Mouse (Mus musculus) heart, embryonic 12.5 days (tissue): ENCODE measurements around the gene Inafm1. TPM values are rescaled to one million over a fixed set of nuclear protein-coding genes. Genes with fewer than 3 reads are reported as not detected.
A peak's percentile ranks its signal among the peaks of the same experiment; 100 is the strongest.
"Not testable (repeated sequence)": the region's sequence is repeated elsewhere in the genome, so short reads cannot be mapped to it uniquely, and the experiment has no call there.

Source experiments
- ATAC-seq: fragments of 200-750 bp; cut with Nextera tagmentation; 2 replicates; pipeline ENCODE4 v1.8.0; 2017; ENCODE audit warnings: moderate TSS enrichment, moderate library complexity; ENCODE audit not compliant: insufficient number of reproducible peaks, low FRiP score
- H3K27ac ChIP-seq: fragments of 300-500 bp; sonication (generic); 2 replicates; pipeline ENCODE4 v1.5.1; 2016; ENCODE audit warnings: mild to moderate bottlenecking, moderate library complexity; ENCODE audit not compliant: poor library complexity, severe bottlenecking
- H3K27me3 ChIP-seq: fragments of 300-500 bp; sonication (generic); replicated peaks from 2 replicates; pipeline ENCODE4 v1.6.1; 2016; ENCODE audit warnings: mild to moderate bottlenecking, moderate library complexity
- H3K36me3 ChIP-seq: fragments of 300-500 bp; sonication (generic); 2 replicates; pipeline ENCODE4 v1.6.1; 2016; ENCODE audit warnings: mild to moderate bottlenecking, moderate library complexity
- H3K4me1 ChIP-seq: fragments of 300-500 bp; sonication (generic); replicated peaks from 2 replicates; pipeline ENCODE4 v1.6.1; 2016; ENCODE audit warnings: mild to moderate bottlenecking
- H3K4me2 ChIP-seq: fragments of 300-500 bp; sonication (generic); 2 replicates; pipeline ENCODE4 v1.6.1; 2016; ENCODE audit warnings: mild to moderate bottlenecking, moderate library complexity
- H3K4me3 ChIP-seq: fragments of 300-500 bp; sonication (generic); 2 replicates; pipeline ENCODE4 v1.5.1; 2016; ENCODE audit warnings: mild to moderate bottlenecking
- H3K9ac ChIP-seq: fragments of 300-500 bp; sonication (generic); 2 replicates; pipeline ENCODE4 v1.6.1; 2016; ENCODE audit warnings: mild to moderate bottlenecking, moderate library complexity
- H3K9me3 ChIP-seq: fragments of 300-500 bp; sonication (generic); replicated peaks from 2 replicates; pipeline ENCODE4 v1.6.1; 2016; ENCODE audit warnings: mild to moderate bottlenecking, moderate library complexity
- WGBS: fragments of 180-500 bp; shearing (Covaris S2); methylation state at CpG from one replicate; pipeline ENCODE4 v1.1.7; 2016; 5-methylcytosine and 5-hydroxymethylcytosine counted together
- polyA plus RNA-seq: library from polyadenylated mRNA; unstranded; fragments of >200 nt; fragmentation: Nextera tagmentation; extraction: Ambion mirVana; gene quantifications from 2 replicates; pipeline ENCODE4 v1.2.1, GENCODE M21; 2016

Gene Inafm1
- polyA plus RNA-seq, 1 experiment from 2014 or later, result 12.1 TPM

- no peak for ATAC-seq
- H3K4me1 ChIP-seq, result peaks cover 55% of the 10 kb centered on the region
- peak overlapping the region; percentile 98 for H3K4me2 ChIP-seq
- no peaks in the 10 kb centered on the region for H3K36me3 ChIP-seq
- 2% methylated on average over 31 of the region's 31 CpGs for WGBS
- H3K9ac ChIP-seq, result peak overlapping the region; percentile 96
- no peaks in the 10 kb centered on the region for H3K9me3 ChIP-seq
- no peaks in the 10 kb centered on the region for H3K27me3 ChIP-seq
- peak overlapping the region; percentile 76 for H3K4me3 ChIP-seq
- peak overlapping the region; percentile 100; the same call in 1 of the 2 replicates for H3K27ac ChIP-seq
These were observed 37.4 kb upstream of the Inafm1 start for GRCm38 (mm10) chr7:16310521-16311452.

- no peaks in the 10 kb centered on the region for H3K27me3 ChIP-seq
- ATAC-seq, result peak; percentile 66
- peak overlapping the region; percentile 76 for H3K4me3 ChIP-seq
- H3K27ac ChIP-seq, result peak overlapping the region; percentile 58
- under 1% methylated on average over 35 of the region's 56 CpGs for WGBS
- peak overlapping the region; percentile 98 for H3K4me2 ChIP-seq
- no peaks in the 10 kb centered on the region for H3K9me3 ChIP-seq
- H3K36me3 ChIP-seq, result no peaks in the 10 kb centered on the region
- H3K4me1 ChIP-seq, result peaks cover 55% of the 10 kb centered on the region
- H3K9ac ChIP-seq, result peak overlapping the region; percentile 96
These were observed 36.7 kb upstream of the Inafm1 start for GRCm38 (mm10) chr7:16310020-16310520.

GRCm38 (mm10) chr7:16309318-16310019 lies 36.1 kb upstream of the Inafm1 start:
- H3K9me3 ChIP-seq, result no peaks in the 10 kb centered on the region
- peak; percentile 76 for ATAC-seq
- H3K4me3 ChIP-seq, result peak overlapping the region; percentile 76
- peaks cover 51% of the 10 kb centered on the region for H3K4me1 ChIP-seq
- H3K36me3 ChIP-seq, result no peaks in the 10 kb centered on the region
- peak overlapping the region; percentile 96 for H3K9ac ChIP-seq
- WGBS, result under 1% methylated on average over 61 of the region's 61 CpGs
- peak overlapping the region; percentile 98 for H3K4me2 ChIP-seq
- peak overlapping the region; percentile 58 for H3K27ac ChIP-seq
- H3K27me3 ChIP-seq, result no peaks in the 10 kb centered on the region

- ATAC-seq, result no peak
- 42% methylated on average over 16 of the region's 16 CpGs for WGBS
- peaks cover 46% of the 10 kb centered on the region for H3K4me1 ChIP-seq
These were observed 35.3 kb upstream of the Inafm1 start for GRCm38 (mm10) chr7:16308555-16309317.

GRCm38 (mm10) chr7:16308093-16308492 lies 34.7 kb upstream of the Inafm1 start, which contains the start of gene Bbc3:
Bbc3 (plus strand) TSS chr7:16308393.
- peaks cover 43% of the 10 kb centered on the region for H3K4me1 ChIP-seq
- not testable (repeated sequence) for H3K27me3 ChIP-seq, H3K36me3 ChIP-seq, ATAC-seq, H3K9me3 ChIP-seq
- H3K4me3 ChIP-seq, result peak within 1 kb of the TSS; percentile 76
- H3K9ac ChIP-seq, result peak within 1 kb of the TSS; percentile 96
- H3K4me2 ChIP-seq, result peak within 1 kb of the TSS; percentile 98
- WGBS, result 24% methylated on average over 1 of the region's 1 CpGs
- peak within 1 kb of the TSS; percentile 58 for H3K27ac ChIP-seq

More at GRCm38 (mm10) chr7:16308555-16309317, 35.3 kb upstream of the Inafm1 start:
- Histone ChIP-seq H3K4me3 (peak overlapping the region; percentile 76), H3K4me2 (peak overlapping the region; percentile 98), H3K36me3 (no peaks in the 10 kb centered on the region), H3K9ac (peak overlapping the region; percentile 96), H3K9me3 (no peaks in the 10 kb centered on the region), H3K27me3 (no peaks in the 10 kb centered on the region), H3K27ac (peak overlapping the region; percentile 58)

- not testable (repeated sequence) for H3K9ac ChIP-seq, H3K4me3 ChIP-seq, H3K27ac ChIP-seq, ATAC-seq, H3K9me3 ChIP-seq, H3K36me3 ChIP-seq, H3K27me3 ChIP-seq, H3K4me2 ChIP-seq
- H3K4me1 ChIP-seq, result peaks cover 39% of the 10 kb centered on the region
- WGBS, result 73% methylated on average over 6 of the region's 6 CpGs
These were observed 33.7 kb upstream of the Inafm1 start for GRCm38 (mm10) chr7:16307141-16307540.

- peak overlapping the region; percentile 93 for H3K4me2 ChIP-seq
- under 1% methylated on average over 52 of the region's 52 CpGs for WGBS
These were observed 26.1 kb upstream of the Inafm1 start for GRCm38 (mm10) chr7:16299419-16300035.

GRCm38 (mm10) chr7:16298927-16299326 lies 25.5 kb upstream of the Inafm1 start:
- Histone ChIP-seq H3K36me3 (no peaks in the 10 kb centered on the region), H3K4me2 (peak overlapping the region; percentile 93), H3K27ac (0 out of 2 replicates have a peak overlapping the region, but pooled peaks have one; percentile 35), H3K4me3 (peak overlapping the region; percentile 51; the same call in 1 of the 2 replicates), H3K4me1 (peaks cover 35% of the 10 kb centered on the region), H3K9me3 (no peaks in the 10 kb centered on the region), H3K9ac (no peak overlapping the region), H3K27me3 (no peaks in the 10 kb centered on the region)
- WGBS, result 74% methylated on average over 5 of the region's 5 CpGs
- ATAC-seq, result no peak

More at GRCm38 (mm10) chr7:16299419-16300035, 26.1 kb upstream of the Inafm1 start:
- H3K27me3 ChIP-seq, result no peaks in the 10 kb centered on the region
- peak overlapping the region; percentile 51 for H3K4me3 ChIP-seq
- no peaks in the 10 kb centered on the region for H3K9me3 ChIP-seq
- 0 out of 2 replicates have a peak overlapping the region, but pooled peaks have one; percentile 35 for H3K27ac ChIP-seq
- ATAC-seq, result peak; percentile 54
- H3K36me3 ChIP-seq, result no peaks in the 10 kb centered on the region
- peak overlapping the region; percentile 64 for H3K9ac ChIP-seq
- peaks cover 35% of the 10 kb centered on the region for H3K4me1 ChIP-seq

- Histone ChIP-seq H3K36me3 (no peaks in the 10 kb centered on the region), H3K27ac (0 out of 2 replicates have a peak overlapping the region, but pooled peaks have one; percentile 35), H3K27me3 (no peaks in the 10 kb centered on the region), H3K4me3 (no peak overlapping the region), H3K9ac (no peak overlapping the region), H3K9me3 (no peaks in the 10 kb centered on the region), H3K4me1 (peaks cover 35% of the 10 kb centered on the region), H3K4me2 (no peak overlapping the region)
- ATAC-seq, result no peak
- 66% methylated on average over 2 of the region's 2 CpGs for WGBS
These were observed 24.2 kb upstream of the Inafm1 start for GRCm38 (mm10) chr7:16297616-16298015.
